In the genomic region with DNA sequence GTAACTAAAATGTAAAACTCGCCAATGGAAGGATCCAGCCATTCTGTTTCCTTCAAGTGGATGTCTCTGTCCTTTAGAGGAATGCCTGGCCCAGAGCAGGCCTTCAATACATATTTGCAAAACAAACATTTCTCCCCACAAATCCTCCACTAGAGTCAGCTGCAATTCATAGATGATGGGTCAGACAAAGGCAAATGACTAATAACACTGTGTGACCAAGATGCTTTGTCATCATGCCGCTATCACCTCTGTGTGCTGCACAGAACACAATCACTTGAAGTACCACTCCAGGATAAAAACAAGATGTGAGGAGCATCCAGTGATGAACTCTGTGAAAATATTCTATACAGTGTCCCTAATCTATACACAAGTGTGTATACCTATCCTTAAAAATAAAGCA, we compare ENCODE assay signal across 21 mouse cellular contexts. TPM values are rescaled to one million over a fixed set of nuclear protein-coding genes. Genes with fewer than 3 reads are reported as not detected.
A peak's percentile ranks its signal among the peaks of the same experiment; 100 is the strongest.
DNase-seq lines count a peak whose midpoint lies in the region; TF ChIP-seq lines count a peak whose summit lies in the region.
"Had no signal": no experiment of that assay in that cellular context is flagged by ENCODE, and none has a peak within 500 bp of the region (broad histone marks: within the 10 kb centered on the region; RNA-seq: fewer than 3 reads in every experiment).

No protein-coding gene starts in this region.

- DNase-seq in layer of hippocampus, adult 2 months (ENCODE audit: low spot score in 2 of 2) = no peak
- no peak for DNase-seq in layer of hippocampus, adult 11-12 months (ENCODE audit: low spot score)
- DNase-seq in 3T3-L1 (ENCODE audit: low read depth, low spot score) = peak; percentile 14
- DNase-seq in Muller cell, postnatal 12 days (ENCODE audit: inconsistent ontology term) = peak; percentile 10
- DNase-seq in ovary, adult 18-20 months (ENCODE audit: low spot score) = no peak
- DNase-seq: adrenal gland, adult 8-10 months; adrenal gland, postnatal 25 days; B cell, adult 2 months; cerebellum, adult 11 months; cerebellum, adult 18-20 months; cerebellum, adult 8-10 months; cerebellum, adult 9-11 months; cerebellum, postnatal 14 days; cerebellum, postnatal 36 days; embryo, embryonic 11 days had no signal

- no peak for TF ChIP-seq CTCF in layer of hippocampus, adult 2 months (conservative IDR thresholded peaks at IDR 0.05)

- H3K27ac ChIP-seq in layer of hippocampus, adult 2 months = peak overlapping the region; percentile 70; the same call in 1 of the 2 replicates
- H3K27ac ChIP-seq: embryonic facial prominence, embryonic 13.5 days; embryonic facial prominence, embryonic 15.5 days; forebrain, embryonic 10.5 days; forebrain, embryonic 12.5 days had no signal

- no peak overlapping the region for H3K4me3 ChIP-seq in layer of hippocampus, adult 2 months
- H3K4me3 ChIP-seq: embryonic facial prominence, embryonic 13.5 days; embryonic facial prominence, embryonic 15.5 days; erythroblast, embryonic 14.5 days; forebrain, embryonic 10.5 days; forebrain, embryonic 12.5 days had no signal

RNA-seq across cellular contexts. Expression of a gene that starts 55.0 kb away (rescaled TPM):
- total RNA-seq in layer of hippocampus, adult 2 months (2021) = 10 to 100 TPM; 75.5 to 76.5 TPM
- total RNA-seq: CH12.LX had no signal

Comparison
In these comparisons a context has a peak if more than half of its experiments do, and no peak if none do; other contexts are left out.
1. DNase-seq: peak in 3T3-L1 (single experiment) and Muller cell, postnatal 12 days (single experiment); none in layer of hippocampus, adult 2 months (0 of 2), layer of hippocampus, adult 11-12 months (single experiment) and ovary, adult 18-20 months (single experiment).